Mouse (Mus musculus): ENCODE measurements at regions not wholly inside any gene's neighbourhood (a gene's known extent, or its start where the extent isn't known, plus 50 kb on each side); places are given as distances from the start of the nearest gene placed in this dataset.

GRCm38 (mm10) chr5:97553122-97553521 lies 96.3 kb upstream of the Gk2 start:
- TF ChIP-seq POLR2A (IDR thresholded peaks at IDR 0.05; ENCODE audit: borderline replicate concordance, control insufficient read depth, low read depth, low read length) (no peak), CTCF (IDR thresholded peaks at IDR 0.05; ENCODE audit: control insufficient read depth, insufficient read depth, low read length) (peak; percentile 59)

Data from bone marrow, adult 2 months (tissue).